Mouse (Mus musculus): ENCODE measurements around the gene Stpg3.

The Stpg3 gene

GRCm38 (mm10) chr2:25203631-25204214, 10.7 kb downstream of the Stpg3 start:
- DNase-seq (ENCODE audit: low read depth): no peak

- DNase-seq (ENCODE audit: low read depth): no peak
Measured at GRCm38 (mm10) chr2:25200631-25201030, 13.8 kb downstream of the Stpg3 start.

- no peak for DNase-seq (ENCODE audit: low read depth)
Measured at GRCm38 (mm10) chr2:25197946-25198345, 16.5 kb downstream of the Stpg3 start.

GRCm38 (mm10) chr2:25197191-25197590, 17.2 kb downstream of the Stpg3 start:
- DNase-seq (ENCODE audit: low read depth): no peak

GRCm38 (mm10) chr2:25196172-25196954, 18.1 kb downstream of the Stpg3 start, which contains the start of gene Tor4a:
Tor4a (minus strand) TSS chr2:25196886.
- peak; percentile 80 for DNase-seq (ENCODE audit: low read depth)

- peak; percentile 73 for DNase-seq (ENCODE audit: low read depth)
Measured at GRCm38 (mm10) chr2:25195211-25196156, 19.0 kb downstream of the Stpg3 start.

- peak; percentile 57 for DNase-seq (ENCODE audit: low read depth)
Measured at GRCm38 (mm10) chr2:25194486-25195171, 19.8 kb downstream of the Stpg3 start.

GRCm38 (mm10) chr2:25194006-25194405, 20.4 kb downstream of the Stpg3 start:
- DNase-seq (ENCODE audit: low read depth): no peak

- DNase-seq (ENCODE audit: low read depth): peak; percentile 92
Measured at GRCm38 (mm10) chr2:25193330-25193770, 21.1 kb downstream of the Stpg3 start.

- DNase-seq (ENCODE audit: low read depth): no peak
Measured at GRCm38 (mm10) chr2:25187841-25188240, 26.6 kb downstream of the Stpg3 start.

- DNase-seq (ENCODE audit: low read depth): no peak
Measured at GRCm38 (mm10) chr2:25186575-25186930, 27.9 kb downstream of the Stpg3 start.

- DNase-seq (ENCODE audit: low read depth): peak; percentile 66
Measured at GRCm38 (mm10) chr2:25185625-25186574, 28.5 kb downstream of the Stpg3 start.

- DNase-seq (ENCODE audit: low read depth): no peak
Measured at GRCm38 (mm10) chr2:25184496-25184895, 29.9 kb downstream of the Stpg3 start.

- DNase-seq (ENCODE audit: low read depth): peak; percentile 59
Measured at GRCm38 (mm10) chr2:25183336-25183735, 31.1 kb downstream of the Stpg3 start.

GRCm38 (mm10) chr2:25182664-25183063, 31.8 kb downstream of the Stpg3 start:
- DNase-seq (ENCODE audit: low read depth): no peak

GRCm38 (mm10) chr2:25181891-25182397, 32.5 kb downstream of the Stpg3 start:
- DNase-seq (ENCODE audit: low read depth): no peak

- peak; percentile 81 for DNase-seq (ENCODE audit: low read depth)
Measured at GRCm38 (mm10) chr2:25180973-25181890, 33.2 kb downstream of the Stpg3 start.

- peak; percentile 88 for DNase-seq (ENCODE audit: low read depth)
Measured at GRCm38 (mm10) chr2:25180478-25180903, 33.9 kb downstream of the Stpg3 start, which contains the start of gene Nrarp. Nrarp (plus strand) TSS chr2:25180758.

- no peak for DNase-seq (ENCODE audit: low read depth)
Measured at GRCm38 (mm10) chr2:25179566-25180217, 34.7 kb downstream of the Stpg3 start.
